Mouse (Mus musculus) midbrain, embryonic 13.5 days (tissue): ENCODE data around the gene Foxn3. TPM values are rescaled to one million over a fixed set of nuclear protein-coding genes. Genes with fewer than 3 reads are reported as not detected.

Experiments used
- ATAC-seq: fragments of 200-750 bp; cut with Nextera tagmentation; 2 replicates; pipeline ENCODE4 v1.8.0; 2017; ENCODE audit warnings: mild to moderate bottlenecking, moderate TSS enrichment, moderate library complexity
- H3K27ac ChIP-seq: fragments of 300-500 bp; sonication (generic); 2 replicates; pipeline ENCODE4 v1.5.1; 2015; ENCODE audit warnings: inconsistent platforms, mild to moderate bottlenecking, moderate library complexity
- H3K27me3 ChIP-seq: fragments of 300-500 bp; sonication (generic); 2 replicates; pipeline ENCODE4 v1.6.1; 2015; ENCODE audit warnings: mild to moderate bottlenecking, inconsistent platforms
- H3K36me3 ChIP-seq: fragments of 300-500 bp; sonication (generic); 2 replicates; pipeline ENCODE4 v1.6.1; 2015; ENCODE audit warnings: mild to moderate bottlenecking, inconsistent platforms
- H3K4me1 ChIP-seq: fragments of 300-500 bp; sonication (generic); replicated peaks from 2 replicates; pipeline ENCODE4 v1.6.1; 2015; ENCODE audit warnings: inconsistent platforms
- H3K4me2 ChIP-seq: fragments of 300-500 bp; sonication (generic); replicated peaks from 2 replicates; pipeline ENCODE4 v1.6.1; 2015; ENCODE audit warnings: moderate library complexity, mild to moderate bottlenecking, inconsistent platforms
- H3K4me3 ChIP-seq: fragments of 300-500 bp; sonication (generic); replicated peaks from 2 replicates; pipeline ENCODE4 v1.5.1; 2015; ENCODE audit warnings: mild to moderate bottlenecking, inconsistent platforms
- H3K9ac ChIP-seq: fragments of 300-500 bp; sonication (generic); replicated peaks from 2 replicates; pipeline ENCODE4 v1.6.1; 2015; ENCODE audit warnings: mild to moderate bottlenecking, inconsistent platforms
- H3K9me3 ChIP-seq: fragments of 300-500 bp; sonication (generic); 2 replicates; pipeline ENCODE4 v1.6.1; 2016; ENCODE audit warnings: mild to moderate bottlenecking, inconsistent platforms
- WGBS: fragments of 180-500 bp; shearing (Covaris S2); methylation state at CpG from one replicate; pipeline ENCODE4 v1.1.7; 2015; 5-methylcytosine and 5-hydroxymethylcytosine counted together
- polyA plus RNA-seq: library from polyadenylated mRNA; unstranded; fragments of >200 nt; fragmentation: Nextera tagmentation; extraction: Ambion mirVana; gene quantifications from 2 replicates; pipeline ENCODE4 v1.2.1, GENCODE M21; 2015

Gene Foxn3
- polyA plus RNA-seq, 1 experiment from 2014 or later: 83.7 TPM

GRCm38 (mm10) chr12:99540201-99540600 is 23.2 kb downstream of the Foxn3 start:
- no peak for ATAC-seq
- peaks cover 27% of the 10 kb centered on the region; the same call in 1 of the 2 replicates for H3K36me3 ChIP-seq
- H3K9me3 ChIP-seq: peaks cover 17% of the 10 kb centered on the region
- WGBS: 94% methylated on average over 4 of the region's 4 CpGs
- H3K4me3 ChIP-seq: no peak overlapping the region
- no peaks in the 10 kb centered on the region for H3K4me1 ChIP-seq
- H3K9ac ChIP-seq: no peak overlapping the region
- H3K27me3 ChIP-seq: no peaks in the 10 kb centered on the region
- no peak overlapping the region for H3K27ac ChIP-seq
- H3K4me2 ChIP-seq: no peak overlapping the region

GRCm38 (mm10) chr12:99537316-99537715 is 26.1 kb downstream of the Foxn3 start:
- Histone ChIP-seq H3K4me1 (no peaks in the 10 kb centered on the region), H3K27me3 (no peaks in the 10 kb centered on the region), H3K4me2 (no peak overlapping the region), H3K9ac (no peak overlapping the region), H3K27ac (no peak overlapping the region), H3K9me3 (peaks cover 15% of the 10 kb centered on the region; the same call in 1 of the 2 replicates), H3K36me3 (peaks cover 26% of the 10 kb centered on the region), H3K4me3 (no peak overlapping the region)
- ATAC-seq: no peak
- 97% methylated on average over 6 of the region's 6 CpGs for WGBS

- ATAC-seq: no peak
- H3K27ac ChIP-seq: no peak overlapping the region
- H3K27me3 ChIP-seq: no peaks in the 10 kb centered on the region
- no peak overlapping the region for H3K4me3 ChIP-seq
- H3K4me1 ChIP-seq: no peaks in the 10 kb centered on the region
- 98% methylated on average over 5 of the region's 5 CpGs for WGBS
- peaks cover 28% of the 10 kb centered on the region for H3K36me3 ChIP-seq
- H3K9ac ChIP-seq: no peak overlapping the region
- peaks cover 15% of the 10 kb centered on the region; the same call in 1 of the 2 replicates for H3K9me3 ChIP-seq
- H3K4me2 ChIP-seq: no peak overlapping the region
Observed at GRCm38 (mm10) chr12:99536426-99536825, 27.0 kb downstream of the Foxn3 start.

GRCm38 (mm10) chr12:99532342-99532741 is 31.0 kb downstream of the Foxn3 start:
- Histone ChIP-seq H3K9me3 (peaks cover 15% of the 10 kb centered on the region; the same call in 1 of the 2 replicates), H3K4me2 (no peak overlapping the region), H3K9ac (no peak overlapping the region), H3K4me3 (no peak overlapping the region), H3K4me1 (peaks cover 13% of the 10 kb centered on the region), H3K27ac (no peak overlapping the region), H3K36me3 (peaks cover 28% of the 10 kb centered on the region), H3K27me3 (no peaks in the 10 kb centered on the region)
- WGBS: 95% methylated on average over 7 of the region's 7 CpGs
- no peak for ATAC-seq

- peaks cover 12% of the 10 kb centered on the region; the same call in 1 of the 2 replicates for H3K36me3 ChIP-seq
- no peaks in the 10 kb centered on the region for H3K9me3 ChIP-seq
- WGBS: 78% methylated on average over 17 of the region's 17 CpGs
- ATAC-seq: no peak
- H3K27me3 ChIP-seq: no peaks in the 10 kb centered on the region
- no peak overlapping the region for H3K9ac ChIP-seq
- no peak overlapping the region for H3K4me2 ChIP-seq
- no peak overlapping the region for H3K27ac ChIP-seq
- H3K4me1 ChIP-seq: peaks cover 19% of the 10 kb centered on the region
- no peak overlapping the region for H3K4me3 ChIP-seq
Observed at GRCm38 (mm10) chr12:99529687-99530411, 33.5 kb downstream of the Foxn3 start.

GRCm38 (mm10) chr12:99528958-99529357 is 34.4 kb downstream of the Foxn3 start:
- H3K27ac ChIP-seq: no peak overlapping the region
- 69% methylated on average over 5 of the region's 5 CpGs for WGBS
- no peak overlapping the region for H3K9ac ChIP-seq
- no peaks in the 10 kb centered on the region for H3K9me3 ChIP-seq
- no peak for ATAC-seq
- peaks cover 19% of the 10 kb centered on the region for H3K4me1 ChIP-seq
- no peaks in the 10 kb centered on the region for H3K27me3 ChIP-seq
- no peak overlapping the region for H3K4me2 ChIP-seq
- H3K36me3 ChIP-seq: peaks cover 3% of the 10 kb centered on the region; the same call in 1 of the 2 replicates
- H3K4me3 ChIP-seq: no peak overlapping the region

- 0 out of 2 replicates have a peak, but pooled peaks cover 2% of the 10 kb centered on the region for H3K36me3 ChIP-seq
- no peaks in the 10 kb centered on the region for H3K9me3 ChIP-seq
- no peak overlapping the region for H3K4me2 ChIP-seq
- no peak overlapping the region for H3K4me3 ChIP-seq
- no peak overlapping the region for H3K27ac ChIP-seq
- WGBS: 79% methylated on average over 5 of the region's 6 CpGs
- no peak overlapping the region for H3K9ac ChIP-seq
- peaks cover 19% of the 10 kb centered on the region for H3K4me1 ChIP-seq
- H3K27me3 ChIP-seq: no peaks in the 10 kb centered on the region
- ATAC-seq: no peak
Observed at GRCm38 (mm10) chr12:99527452-99527851, 35.9 kb downstream of the Foxn3 start.

- peaks cover 19% of the 10 kb centered on the region for H3K4me1 ChIP-seq
- 66% methylated on average over 9 of the region's 9 CpGs for WGBS
- no peaks in the 10 kb centered on the region for H3K36me3 ChIP-seq
- H3K9me3 ChIP-seq: no peaks in the 10 kb centered on the region
- no peak overlapping the region for H3K4me3 ChIP-seq
- H3K9ac ChIP-seq: no peak overlapping the region
- no peak for ATAC-seq
- H3K27ac ChIP-seq: no peak overlapping the region
- no peak overlapping the region for H3K4me2 ChIP-seq
- no peaks in the 10 kb centered on the region for H3K27me3 ChIP-seq
Observed at GRCm38 (mm10) chr12:99526571-99527140, 36.7 kb downstream of the Foxn3 start.

GRCm38 (mm10) chr12:99522882-99523281 is 40.5 kb downstream of the Foxn3 start:
- WGBS: 89% methylated on average over 2 of the region's 2 CpGs
- H3K9ac ChIP-seq: no peak overlapping the region
- ATAC-seq: no peak
- H3K4me1 ChIP-seq: peaks cover 17% of the 10 kb centered on the region
- H3K4me3 ChIP-seq: no peak overlapping the region
- H3K27ac ChIP-seq: no peak overlapping the region
- H3K9me3 ChIP-seq: no peaks in the 10 kb centered on the region
- no peaks in the 10 kb centered on the region; the same call in 1 of the 2 replicates for H3K36me3 ChIP-seq
- H3K4me2 ChIP-seq: no peak overlapping the region
- no peaks in the 10 kb centered on the region for H3K27me3 ChIP-seq

GRCm38 (mm10) chr12:99519862-99520261 is 43.5 kb downstream of the Foxn3 start:
- no peak for ATAC-seq
- Histone ChIP-seq H3K4me2 (no peak overlapping the region), H3K4me3 (no peak overlapping the region), H3K9ac (no peak overlapping the region), H3K4me1 (peaks cover 11% of the 10 kb centered on the region), H3K27ac (no peak overlapping the region; the same call in 1 of the 2 replicates), H3K36me3 (no peaks in the 10 kb centered on the region; the same call in 1 of the 2 replicates), H3K9me3 (no peaks in the 10 kb centered on the region), H3K27me3 (no peaks in the 10 kb centered on the region)
- 88% methylated on average over 4 of the region's 4 CpGs for WGBS

- Histone ChIP-seq H3K9ac (no peak overlapping the region), H3K27ac (peak overlapping the region; percentile 60), H3K27me3 (no peaks in the 10 kb centered on the region), H3K4me3 (no peak overlapping the region), H3K4me1 (peaks cover 11% of the 10 kb centered on the region), H3K9me3 (no peaks in the 10 kb centered on the region), H3K4me2 (0 out of 2 replicates have a peak overlapping the region, but pooled peaks have one; percentile 6), H3K36me3 (no peaks in the 10 kb centered on the region; the same call in 1 of the 2 replicates)
- peak; percentile 48; the same call in 1 of the 2 replicates for ATAC-seq
- WGBS: 51% methylated on average over 9 of the region's 9 CpGs
Observed at GRCm38 (mm10) chr12:99519191-99519614, 44.2 kb downstream of the Foxn3 start.

GRCm38 (mm10) chr12:99518640-99519039 is 44.7 kb downstream of the Foxn3 start:
- no peak overlapping the region for H3K4me2 ChIP-seq

More at GRCm38 (mm10) chr12:99518640-99519039, 44.7 kb downstream of the Foxn3 start:
- Histone ChIP-seq H3K9me3 (no peaks in the 10 kb centered on the region), H3K9ac (no peak overlapping the region), H3K27me3 (no peaks in the 10 kb centered on the region), H3K36me3 (no peaks in the 10 kb centered on the region; the same call in 1 of the 2 replicates), H3K4me1 (peaks cover 13% of the 10 kb centered on the region), H3K4me3 (no peak overlapping the region), H3K27ac (no peak overlapping the region; the same call in 1 of the 2 replicates)
- WGBS: 96% methylated on average over 10 of the region's 10 CpGs
- ATAC-seq: no peak
